Mouse (Mus musculus) adrenal gland, postnatal 10 days (tissue): ENCODE measurements at regions not wholly inside any gene's neighbourhood (a gene's known extent, or its start where the extent isn't known, plus 50 kb on each side); places are given as distances from the start of the nearest gene placed in this dataset.

Experiments
- DNase-seq: peaks from one replicate; pipeline ENCODE4 v3.0.0; 2021; ENCODE audit warnings: mixed read lengths

DNA sequence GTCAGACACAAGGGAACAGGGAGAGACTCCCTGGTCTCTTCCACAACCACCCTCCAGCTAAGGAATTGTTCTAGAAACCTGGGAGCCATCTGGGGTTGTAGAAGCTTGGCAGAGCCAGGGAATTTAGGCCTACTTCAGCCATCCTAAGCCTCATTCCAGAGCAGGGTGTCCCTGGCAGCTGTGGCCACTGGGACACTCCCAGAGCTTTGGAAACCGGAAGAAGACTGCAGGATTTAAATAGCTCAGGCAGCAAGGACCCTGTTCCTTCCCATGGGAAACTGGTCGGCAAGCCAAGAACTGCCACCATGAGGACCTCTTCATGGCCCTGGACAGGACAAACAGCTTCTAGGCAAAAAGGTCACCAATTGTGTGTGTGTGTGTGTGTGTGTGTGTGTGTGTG, 239.9 kb downstream of the Bcor start:
- DNase-seq: no peak

- DNase-seq: no peak
Measured at GRCm38 (mm10) chrX:11924639-11925302, 235.4 kb downstream of the Bcor start.

- no peak for DNase-seq
Measured at GRCm38 (mm10) chrX:11926868-11927535, 233.2 kb downstream of the Bcor start.

DNA sequence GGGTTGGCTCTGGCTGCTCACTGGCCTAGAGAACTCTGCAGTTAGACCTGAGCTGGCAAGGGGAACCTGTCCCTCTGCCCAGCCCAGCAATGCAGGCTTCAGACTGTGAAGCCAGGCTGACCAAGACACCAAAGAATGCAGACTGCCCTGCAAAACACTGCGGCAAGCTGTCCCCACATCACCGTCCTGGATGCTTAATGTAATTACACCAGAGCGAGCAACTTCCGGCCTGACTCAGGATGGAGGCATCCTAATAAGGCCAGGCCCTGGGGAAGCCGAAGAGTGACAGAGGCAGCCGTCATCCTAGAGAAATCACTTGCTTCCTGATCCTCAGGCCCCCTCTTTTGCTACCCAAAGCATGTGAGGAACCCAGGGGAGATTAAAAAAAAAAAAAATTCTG, 230.7 kb downstream of the Bcor start:
- DNase-seq: no peak

DNA sequence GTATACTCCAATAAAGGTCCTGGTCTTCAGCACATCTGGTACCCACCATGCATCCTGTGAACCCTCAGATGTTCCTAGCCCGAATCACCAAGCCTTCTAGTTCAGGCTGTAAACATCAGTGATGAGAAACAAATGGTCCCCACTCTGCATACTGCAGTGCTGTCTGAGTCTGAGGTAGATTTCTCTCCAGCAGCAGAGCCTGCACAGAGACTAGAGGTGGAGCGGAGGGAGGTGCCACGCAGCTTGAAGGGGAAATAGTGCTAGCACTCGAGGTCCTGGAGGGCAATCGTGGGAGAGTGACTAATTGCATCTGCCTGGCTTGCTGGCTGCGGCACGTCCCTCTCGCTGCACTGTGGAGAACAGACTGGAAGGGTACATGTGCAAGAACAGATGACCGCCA, 228.7 kb downstream of the Bcor start:
- DNase-seq: no peak

DNA sequence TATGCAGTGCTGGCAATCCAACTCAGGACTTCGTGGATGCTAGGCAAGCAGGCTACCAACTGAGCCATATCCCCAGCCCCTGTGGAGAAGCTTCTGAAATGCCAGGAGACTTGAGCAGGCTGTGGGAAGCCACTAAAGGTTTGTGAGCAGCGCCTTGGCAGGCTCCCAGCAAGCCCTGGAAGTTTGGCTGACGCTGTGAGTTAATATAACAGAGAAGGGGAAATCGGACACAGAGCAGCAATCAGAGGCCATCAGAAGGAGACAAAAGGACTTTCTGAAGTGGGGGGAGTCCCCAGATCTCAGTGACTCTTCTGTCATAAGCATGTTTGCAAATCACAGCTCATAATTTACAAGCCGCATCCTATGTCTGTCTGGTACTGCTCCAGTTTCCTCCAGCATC, 224.8 kb downstream of the Bcor start:
- peak; percentile 62 for DNase-seq

- DNase-seq: no peak
Measured at GRCm38 (mm10) chrX:11940246-11940645, 219.9 kb downstream of the Bcor start.

GRCm38 (mm10) chrX:11943367-11943766, 216.8 kb downstream of the Bcor start:
- no peak for DNase-seq

DNA sequence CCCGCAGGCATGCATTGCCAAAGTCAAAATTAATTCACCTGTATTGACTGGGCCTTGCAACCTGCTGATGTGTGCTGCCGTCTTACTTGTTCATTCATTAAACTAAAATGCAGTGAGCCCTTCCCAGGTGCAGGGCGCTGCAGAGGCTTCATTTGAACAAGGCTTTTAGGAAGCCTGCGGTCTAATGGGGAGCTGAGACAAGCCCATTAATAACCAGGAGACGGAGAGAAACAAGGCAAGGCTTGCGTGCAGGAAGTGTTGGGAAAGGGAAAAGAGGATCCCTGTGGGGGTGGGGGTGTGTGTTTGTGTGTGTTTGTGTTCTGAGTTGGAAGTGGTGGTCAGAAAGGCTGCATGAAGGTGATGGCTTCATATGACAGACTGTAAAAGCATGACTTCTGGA, 215.6 kb downstream of the Bcor start:
- no peak for DNase-seq

DNA sequence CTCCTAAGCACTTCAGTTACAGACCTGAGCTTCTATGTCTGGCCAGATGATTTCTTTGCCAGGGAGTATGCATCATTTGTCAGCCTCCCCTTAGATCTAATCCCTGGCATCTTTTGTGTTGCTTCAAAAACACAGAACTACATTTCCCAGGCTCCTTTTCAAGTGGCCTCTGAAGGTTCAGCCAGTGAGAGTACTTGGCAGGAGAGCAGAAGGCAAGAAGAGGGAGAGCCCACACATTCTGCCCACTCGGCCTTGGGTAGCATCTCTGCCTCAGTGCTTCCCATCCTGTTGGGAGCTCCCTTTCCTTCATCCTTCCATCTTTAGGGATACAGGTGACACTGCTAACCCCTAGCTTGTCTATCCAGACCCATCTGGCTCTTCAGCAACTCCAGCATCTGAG, 214.9 kb downstream of the Bcor start:
- no peak for DNase-seq

DNA sequence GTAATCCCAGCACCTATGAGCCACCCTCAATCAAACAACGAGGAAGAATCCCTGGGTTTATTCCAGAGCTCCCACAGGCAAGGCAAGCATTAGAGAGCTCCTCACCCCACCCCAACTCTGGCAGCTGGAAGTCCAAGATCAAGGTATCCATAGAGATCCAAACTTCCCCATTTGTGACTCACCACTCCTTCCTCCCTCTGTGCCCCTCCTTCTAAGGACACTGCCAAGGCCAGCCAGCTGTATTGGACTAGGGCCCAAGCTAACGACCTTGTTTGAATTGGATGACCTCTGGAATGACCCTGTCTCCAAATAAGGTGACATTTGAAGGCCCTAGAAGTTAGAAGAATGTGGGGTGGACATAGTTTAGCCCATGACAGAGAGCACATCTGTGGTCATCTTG, 208.0 kb downstream of the Bcor start:
- DNase-seq: peak; percentile 67

- DNase-seq: no peak
Measured at GRCm38 (mm10) chrX:11956194-11956593, 204.0 kb downstream of the Bcor start.

DNA sequence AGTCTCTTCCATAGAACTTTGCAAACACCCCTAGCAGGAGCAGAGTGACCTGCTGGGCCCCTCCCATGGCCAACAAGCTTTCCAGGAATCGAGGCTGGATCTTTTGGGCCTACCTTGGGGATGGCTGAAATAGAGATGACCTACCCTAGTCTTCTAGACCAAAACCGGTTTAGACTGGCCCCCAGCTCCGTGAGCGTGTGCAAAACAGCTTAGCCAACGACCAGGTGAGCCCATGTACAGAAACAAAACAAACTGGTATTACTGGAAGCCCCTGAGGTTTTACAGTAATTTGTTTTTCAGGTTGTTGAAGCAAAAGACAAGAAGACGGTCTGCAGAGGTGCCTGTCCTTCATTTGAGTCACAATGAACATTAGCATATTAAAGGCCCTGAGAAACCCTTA, 203.1 kb downstream of the Bcor start:
- DNase-seq: no peak

DNA sequence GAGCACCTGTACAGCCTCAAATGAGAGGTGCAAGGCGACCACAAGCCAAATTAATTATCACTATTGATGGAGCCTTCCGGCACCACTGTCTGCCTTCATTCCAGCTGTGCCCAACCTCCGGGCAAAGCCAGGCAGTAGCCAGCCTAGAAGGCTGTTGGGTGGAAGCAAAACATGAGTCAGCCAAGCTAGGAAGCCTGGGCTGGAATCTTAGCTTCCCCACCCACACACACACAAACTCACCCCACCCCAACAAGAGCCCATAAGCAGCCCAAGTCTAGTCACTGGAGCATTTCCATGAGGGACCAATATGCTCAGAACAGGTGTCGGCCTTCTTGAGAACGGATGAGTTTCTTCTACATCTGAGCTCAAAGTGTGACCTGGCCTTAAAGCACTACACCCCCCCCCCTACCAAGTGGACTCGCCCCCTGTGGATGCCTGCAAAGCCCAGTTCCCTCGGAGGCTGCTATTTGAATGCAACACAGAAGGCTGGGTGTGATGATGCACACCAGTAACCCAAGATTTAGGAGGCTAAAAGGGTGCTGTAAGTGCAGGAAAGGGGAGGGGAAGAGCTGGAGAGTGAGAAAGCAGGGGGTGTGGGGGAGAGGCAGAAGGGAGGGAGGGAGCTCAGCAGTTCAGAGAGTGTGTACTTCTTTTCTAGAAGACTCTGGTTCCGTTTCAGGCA, 200.1 kb downstream of the Bcor start:
- DNase-seq: no peak

GRCm38 (mm10) chrX:11961350-11961749, 198.8 kb downstream of the Bcor start:
- DNase-seq: no peak

GRCm38 (mm10) chrX:11964428-11964827, 195.7 kb downstream of the Bcor start:
- DNase-seq: no peak

- no peak for DNase-seq
Measured at GRCm38 (mm10) chrX:11978679-11979078, 181.5 kb downstream of the Bcor start.

DNA sequence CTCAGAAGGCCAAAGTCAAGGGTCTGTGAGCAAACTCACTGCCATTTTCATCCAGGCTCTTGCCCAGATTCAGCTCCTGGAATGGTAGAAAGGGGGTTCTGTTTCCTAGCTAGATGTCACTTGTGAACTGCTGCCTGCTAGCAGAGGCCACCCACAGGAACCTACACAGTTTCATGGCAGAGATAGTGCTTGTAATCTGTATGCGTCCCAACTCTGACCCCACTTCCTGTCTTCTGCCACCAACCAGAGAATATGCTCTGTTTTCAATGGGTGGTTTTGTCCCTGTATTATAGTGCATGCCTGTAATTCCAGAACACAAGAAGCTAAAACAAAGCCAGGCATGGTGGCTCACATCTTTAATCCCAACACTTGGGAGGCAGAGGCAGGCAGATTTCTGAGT, 176.9 kb downstream of the Bcor start:
- DNase-seq: no peak
